Mouse (Mus musculus) inflammation-experienced regulatory T-cells, adult 16 weeks (primary cell): ENCODE data around the gene Gm42420. TPM values are rescaled to one million over a fixed set of nuclear protein-coding genes. Genes with fewer than 3 reads are reported as not detected.

ENCODE experiments used
- polyA plus RNA-seq: library from polyadenylated mRNA; unstranded; fragments of 100-300 nt; shearing (Covaris generic); gene quantifications from one replicate; pipeline ENCODE4 v1.2.1, GENCODE M21; 2017

Gm42420 gene
- 3.2 TPM for polyA plus RNA-seq

GRCm38 (mm10) chr6:39585517-39585916 is at the start of gene Gm42420:
TSS of gene Gm42420 (plus strand) at chr6:39585753.

GRCm38 (mm10) chr6:39557723-39558261 is 27.8 kb upstream of the Gm42420 start, which contains the start of gene Dennd2a:
TSS of gene Dennd2a (minus strand) at chr6:39557867.

GRCm38 (mm10) chr6:39573791-39574554 is 11.6 kb upstream of the Gm42420 start, which contains the start of gene Adck2:
TSS of gene Adck2 (plus strand) at chr6:39573873.

GRCm38 (mm10) chr6:39592401-39593214 is 7.1 kb downstream of the Gm42420 start, which contains the start of gene Ndufb2:
TSS of gene Ndufb2 (plus strand) at chr6:39592574.

Other genes starting within 250 kb of the Gm42420 start
- gene Slc37a3, start 208.1 kb upstream of the Gm42420 start, polyA plus RNA-seq, result 53.7 TPM
- gene Rab19, start 204.6 kb upstream of the Gm42420 start, polyA plus RNA-seq, result 56.6 TPM
- gene Mkrn1, start 165.3 kb upstream of the Gm42420 start, polyA plus RNA-seq, result 200 TPM
- gene Dennd2a, start 27.9 kb upstream of the Gm42420 start, polyA plus RNA-seq, result 0.10 TPM
- gene Adck2, start 11.9 kb upstream of the Gm42420 start, polyA plus RNA-seq, result 75.4 TPM
- 135 TPM for gene Ndufb2, start 6.8 kb downstream of the Gm42420 start, polyA plus RNA-seq
- gene Braf, start 139.7 kb downstream of the Gm42420 start, polyA plus RNA-seq, result 8.4 TPM
- 168 TPM for gene Mrps33, start 225.2 kb downstream of the Gm42420 start, polyA plus RNA-seq